Mouse (Mus musculus): ENCODE measurements around the gene Ndufa7. TPM values are rescaled to one million over a fixed set of nuclear protein-coding genes. Genes with fewer than 3 reads are reported as not detected.

Ndufa7 gene
- 10 to 100 TPM; 12.7 to 74.3 (median 29.7) TPM for total RNA-seq (2018; cell fraction: chromatin; rRNA removed)
- 100 to 1,000 TPM; 139 to 235 (median 177) TPM for total RNA-seq (2018; cell fraction: cytosol; rRNA removed)
- total RNA-seq (2018; cell fraction: nucleus; rRNA removed) = 10 to 100 TPM; 24.5 to 69.4 (median 36.2) TPM
- polyA plus RNA-seq (2018) = 105 to 236 TPM (median 213 TPM) in 3 replicates

DNA sequence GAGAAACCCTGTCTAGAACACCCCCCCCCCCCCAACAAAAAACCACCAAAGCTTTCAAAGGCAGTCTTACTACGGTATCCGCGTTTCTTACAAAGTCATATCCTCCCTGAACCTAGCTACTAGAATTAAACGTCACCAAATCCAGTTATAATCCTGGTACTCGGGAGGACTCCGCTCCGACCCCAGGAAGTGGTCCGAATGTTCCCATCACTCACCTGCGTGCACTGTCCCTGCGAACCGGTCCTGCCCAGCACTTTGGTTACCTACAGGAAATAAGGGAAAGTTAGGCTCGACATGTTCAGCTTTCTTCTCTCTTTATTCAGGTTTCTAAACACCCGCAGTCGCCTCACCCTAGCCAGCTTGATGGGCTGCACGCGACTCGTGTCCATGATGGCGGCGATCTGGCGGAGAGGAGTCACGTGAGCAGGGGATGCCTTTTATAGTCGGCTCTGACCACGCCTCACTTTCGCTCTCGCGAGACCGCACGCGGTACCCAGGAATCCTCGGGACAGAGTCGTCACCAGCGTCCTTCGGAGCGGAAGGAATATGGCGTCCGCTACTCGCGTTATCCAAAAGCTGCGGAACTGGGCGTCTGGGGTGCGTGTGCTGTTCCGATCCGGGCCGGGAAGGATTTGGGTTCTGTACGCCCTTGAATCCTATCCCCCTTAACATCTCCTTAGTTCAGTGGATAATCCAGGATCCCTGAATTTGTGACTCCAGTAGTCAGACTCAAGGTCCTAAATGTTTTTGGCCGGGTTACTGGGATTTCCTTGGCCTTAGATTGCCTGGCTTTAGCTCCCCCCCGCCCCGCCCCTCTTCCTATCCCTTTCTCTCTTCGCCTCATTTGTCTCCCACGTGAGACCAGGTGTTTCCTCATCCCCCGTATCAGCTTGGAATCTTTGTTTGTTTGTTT is at the start of gene Ndufa7, which contains the start of gene Rps28:
Ndufa7 (plus strand) TSS at position 489 of the 913 bp plus-strand sequence.
Rps28 (minus strand) TSS at position 479 of the 913 bp plus-strand sequence.
- peaks cover 67% of the 10 kb centered on the region for H3K79me2 ChIP-seq (ENCODE audit: inconsistent target)
- under 1% methylated on average over 48 of the region's 51 CpGs for WGBS (ENCODE audit: missing documents)
- peaks cover 24% of the 10 kb centered on the region; the same call in 1 of the 2 replicates for H3K36me3 ChIP-seq (ENCODE audit: inconsistent target)
- H3K27ac ChIP-seq = peak within 1 kb of the TSS; percentile 82
- H3K4me3 ChIP-seq (ENCODE audit: inconsistent target) = peak within 1 kb of the TSS; percentile 87

- WGBS (ENCODE audit: missing documents) = 98% methylated on average over 8 of the region's 8 CpGs
- H3K27ac ChIP-seq = no peak overlapping the region
- no peak overlapping the region for H3K4me3 ChIP-seq (ENCODE audit: inconsistent target)
- peaks cover 4% of the 10 kb centered on the region; the same call in 1 of the 2 replicates for H3K36me3 ChIP-seq (ENCODE audit: inconsistent target)
- H3K79me2 ChIP-seq (ENCODE audit: inconsistent target) = no peaks in the 10 kb centered on the region
Measured at GRCm38 (mm10) chr17:33774573-33775155, 49.7 kb upstream of the Ndufa7 start.

GRCm38 (mm10) chr17:33775287-33775686 is 49.1 kb upstream of the Ndufa7 start:
- 98% methylated on average over 4 of the region's 4 CpGs for WGBS (ENCODE audit: missing documents)
- no peaks in the 10 kb centered on the region for H3K79me2 ChIP-seq (ENCODE audit: inconsistent target)
- no peak overlapping the region for H3K4me3 ChIP-seq (ENCODE audit: inconsistent target)
- peaks cover 4% of the 10 kb centered on the region; the same call in 1 of the 2 replicates for H3K36me3 ChIP-seq (ENCODE audit: inconsistent target)
- H3K27ac ChIP-seq = no peak overlapping the region

GRCm38 (mm10) chr17:33779271-33779966 is 45.0 kb upstream of the Ndufa7 start:
- H3K4me3 ChIP-seq (ENCODE audit: inconsistent target) = no peak overlapping the region

GRCm38 (mm10) chr17:33779967-33780295 is 44.4 kb upstream of the Ndufa7 start:
- WGBS (ENCODE audit: missing documents) = 91% methylated on average over 5 of the region's 5 CpGs
- H3K4me3 ChIP-seq (ENCODE audit: inconsistent target) = no peak overlapping the region
- H3K79me2 ChIP-seq (ENCODE audit: inconsistent target) = no peaks in the 10 kb centered on the region
- H3K36me3 ChIP-seq (ENCODE audit: inconsistent target) = peaks cover 4% of the 10 kb centered on the region; the same call in 1 of the 2 replicates
- H3K27ac ChIP-seq = no peak overlapping the region

More at GRCm38 (mm10) chr17:33779271-33779966, 45.0 kb upstream of the Ndufa7 start:
- Histone ChIP-seq H3K79me2 (ENCODE audit: inconsistent target) (no peaks in the 10 kb centered on the region), H3K27ac (no peak overlapping the region), H3K36me3 (ENCODE audit: inconsistent target) (peaks cover 4% of the 10 kb centered on the region; the same call in 1 of the 2 replicates)
- WGBS (ENCODE audit: missing documents) = 56% methylated on average over 9 of the region's 9 CpGs

GRCm38 (mm10) chr17:33780431-33780830 is 43.9 kb upstream of the Ndufa7 start:
- no peak overlapping the region for H3K27ac ChIP-seq
- H3K36me3 ChIP-seq (ENCODE audit: inconsistent target) = peaks cover 4% of the 10 kb centered on the region; the same call in 1 of the 2 replicates
- no peaks in the 10 kb centered on the region for H3K79me2 ChIP-seq (ENCODE audit: inconsistent target)
- 18% methylated on average over 5 of the region's 5 CpGs for WGBS (ENCODE audit: missing documents)
- H3K4me3 ChIP-seq (ENCODE audit: inconsistent target) = no peak overlapping the region

DNA sequence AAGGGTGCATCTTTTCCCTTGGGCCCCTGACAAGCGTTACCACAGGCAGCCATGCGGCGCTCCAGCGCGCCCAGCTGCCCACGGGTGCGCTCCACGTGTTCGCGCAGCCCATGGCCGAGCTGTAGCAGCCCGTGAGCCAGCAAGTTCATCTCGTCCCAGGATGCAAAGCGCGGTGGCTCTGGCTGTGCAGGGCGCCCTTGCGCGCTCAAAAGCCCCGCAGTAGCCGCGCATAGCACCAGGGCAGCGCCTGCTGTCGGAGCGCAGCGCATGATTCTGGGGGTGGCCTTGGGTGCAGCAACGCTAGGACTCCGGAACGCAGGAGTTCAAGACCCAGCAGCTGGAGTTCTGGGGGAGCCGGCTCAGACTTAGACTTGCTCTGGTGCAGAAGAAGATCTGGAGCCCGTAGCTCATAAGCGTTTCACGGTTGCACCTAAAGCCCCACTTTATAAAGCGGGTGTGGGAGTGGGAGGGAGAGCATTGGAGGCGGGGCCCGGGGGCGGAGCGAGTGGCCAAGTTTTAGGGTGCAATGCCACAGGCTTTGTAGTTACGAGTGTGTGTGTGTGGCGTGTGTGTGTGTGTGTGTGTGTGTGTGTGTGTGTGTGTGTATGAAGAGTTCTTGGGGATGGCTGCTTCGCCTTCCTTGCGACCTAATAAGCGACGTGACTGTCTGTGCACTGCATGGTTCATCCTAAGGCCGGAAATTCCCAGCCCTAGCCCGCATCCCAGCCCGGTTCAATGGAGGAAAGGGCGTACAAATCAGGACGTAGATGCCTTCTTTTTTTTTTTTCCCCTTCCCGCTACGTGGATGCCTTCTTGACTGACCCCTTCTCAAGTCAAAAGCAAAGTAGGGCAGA is 43.0 kb upstream of the Ndufa7 start, which contains the start of gene Angptl4:
Angptl4 (minus strand) TSS at position 707 of the 854 bp plus-strand sequence.
- no peaks in the 10 kb centered on the region for H3K79me2 ChIP-seq (ENCODE audit: inconsistent target)
- H3K4me3 ChIP-seq (ENCODE audit: inconsistent target) = peak within 1 kb of the TSS; percentile 33
- 4% methylated on average over 49 of the region's 50 CpGs for WGBS (ENCODE audit: missing documents)
- peaks cover 3% of the 10 kb centered on the region; the same call in 1 of the 2 replicates for H3K36me3 ChIP-seq (ENCODE audit: inconsistent target)
- H3K27ac ChIP-seq = no peak within 1 kb of the TSS

DNA sequence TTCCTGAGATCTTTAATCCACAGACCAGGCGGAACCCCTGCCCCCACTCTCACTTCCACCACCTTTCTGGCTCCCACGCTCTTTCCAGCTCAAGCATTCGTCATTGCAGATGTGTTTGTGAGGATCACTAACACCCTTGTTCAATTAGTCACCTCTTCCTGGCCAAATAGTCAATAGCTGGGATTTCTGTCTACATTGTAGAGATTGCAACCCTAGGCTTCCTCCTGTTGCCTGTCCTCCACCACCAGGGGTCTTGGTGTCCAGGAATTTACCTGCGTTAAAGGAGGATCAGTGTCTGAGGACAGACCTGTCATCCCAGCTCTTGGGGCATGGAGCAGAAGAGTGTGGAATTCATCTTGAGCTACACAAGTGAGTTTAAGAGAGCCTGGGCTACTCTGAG is 42.3 kb upstream of the Ndufa7 start:
- WGBS (ENCODE audit: missing documents) = 47% methylated on average over 4 of the region's 4 CpGs
- Histone ChIP-seq H3K79me2 (ENCODE audit: inconsistent target) (no peaks in the 10 kb centered on the region), H3K27ac (no peak overlapping the region), H3K4me3 (ENCODE audit: inconsistent target) (peak overlapping the region; percentile 33; the same call in 1 of the 2 replicates), H3K36me3 (ENCODE audit: inconsistent target) (no peaks in the 10 kb centered on the region)

DNA sequence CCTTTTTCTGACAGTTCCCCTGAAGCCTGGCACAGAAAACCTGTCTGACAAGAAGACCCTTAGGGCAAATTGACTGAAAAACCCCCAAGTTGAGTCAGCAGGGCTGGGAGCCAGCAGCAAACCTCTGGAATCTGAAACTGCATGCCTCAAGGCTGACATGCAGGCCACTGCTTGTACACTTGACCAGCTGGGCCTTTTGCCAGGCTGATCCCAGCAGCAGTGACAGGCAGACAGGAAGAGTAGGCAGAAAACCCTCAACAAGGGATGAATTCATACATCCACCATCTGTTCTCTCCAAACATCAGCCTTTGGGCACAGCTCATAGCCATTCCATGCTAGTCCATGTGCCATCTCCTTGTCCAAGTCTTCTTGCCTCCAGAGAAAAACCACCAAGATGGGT is 41.0 kb upstream of the Ndufa7 start:
- Histone ChIP-seq H3K4me3 (ENCODE audit: inconsistent target) (no peak overlapping the region), H3K27ac (no peak overlapping the region), H3K79me2 (ENCODE audit: inconsistent target) (no peaks in the 10 kb centered on the region), H3K36me3 (ENCODE audit: inconsistent target) (no peaks in the 10 kb centered on the region)

DNA sequence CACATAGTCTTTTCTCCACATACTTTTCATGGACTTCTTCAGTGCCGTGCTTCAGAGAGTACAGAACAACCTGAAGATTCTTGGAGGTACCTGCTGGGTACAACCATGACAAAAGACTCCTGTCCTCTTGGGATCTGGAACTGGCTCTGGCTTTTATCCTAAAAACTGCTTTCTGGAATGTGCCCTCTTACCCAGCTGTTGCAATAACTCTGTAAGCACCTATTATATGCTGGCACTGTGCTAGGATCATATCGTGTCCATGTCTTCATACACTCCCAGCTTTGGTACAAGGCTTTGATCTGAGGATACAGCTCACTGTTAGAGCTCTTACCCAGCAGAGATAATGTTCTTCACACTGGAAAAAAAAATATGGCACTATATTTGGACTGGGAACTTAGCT is 39.4 kb upstream of the Ndufa7 start:
- no peaks in the 10 kb centered on the region for H3K79me2 ChIP-seq (ENCODE audit: inconsistent target)
- no peak overlapping the region for H3K4me3 ChIP-seq (ENCODE audit: inconsistent target)
- H3K36me3 ChIP-seq (ENCODE audit: inconsistent target) = no peaks in the 10 kb centered on the region
- WGBS (ENCODE audit: missing documents) = 94% methylated on average over 2 of the region's 2 CpGs
- H3K27ac ChIP-seq = no peak overlapping the region

DNA sequence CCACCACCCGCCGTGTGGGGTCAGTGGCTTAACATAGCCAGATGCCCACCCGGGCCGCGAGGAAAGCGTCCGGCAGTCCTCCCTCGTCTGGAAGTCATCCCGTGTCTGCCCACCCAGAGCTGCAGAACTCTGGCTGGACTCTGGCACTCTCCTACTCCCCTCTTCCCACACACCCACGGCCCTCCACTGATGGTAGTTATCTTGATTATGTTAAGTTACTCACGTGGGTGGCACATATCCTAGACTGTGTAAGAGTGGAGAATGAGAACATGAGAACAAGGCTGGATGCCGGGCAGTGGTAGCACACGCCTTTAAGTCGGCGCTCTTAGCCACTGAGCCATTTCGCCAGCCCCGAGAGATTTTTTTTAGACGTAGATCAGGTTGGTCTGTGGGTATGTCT is 38.0 kb upstream of the Ndufa7 start:
- 92% methylated on average over 18 of the region's 18 CpGs for WGBS (ENCODE audit: missing documents)
- H3K36me3 ChIP-seq (ENCODE audit: inconsistent target) = no peaks in the 10 kb centered on the region
- H3K27ac ChIP-seq = no peak overlapping the region
- no peak overlapping the region for H3K4me3 ChIP-seq (ENCODE audit: inconsistent target)
- H3K79me2 ChIP-seq (ENCODE audit: inconsistent target) = no peaks in the 10 kb centered on the region

- Histone ChIP-seq H3K4me3 (ENCODE audit: inconsistent target) (no peak overlapping the region), H3K79me2 (ENCODE audit: inconsistent target) (no peaks in the 10 kb centered on the region), H3K36me3 (ENCODE audit: inconsistent target) (no peaks in the 10 kb centered on the region), H3K27ac (no peak overlapping the region)
- WGBS (ENCODE audit: missing documents) = 85% methylated on average over 4 of the region's 4 CpGs
Measured at GRCm38 (mm10) chr17:33788732-33789131, 35.6 kb upstream of the Ndufa7 start.

GRCm38 (mm10) chr17:33798306-33798705 is 26.1 kb upstream of the Ndufa7 start:
- Histone ChIP-seq H3K4me3 (ENCODE audit: inconsistent target) (no peak overlapping the region), H3K79me2 (ENCODE audit: inconsistent target) (no peaks in the 10 kb centered on the region), H3K27ac (no peak overlapping the region), H3K36me3 (ENCODE audit: inconsistent target) (no peaks in the 10 kb centered on the region)
- WGBS (ENCODE audit: missing documents) = 29% methylated on average over 3 of the region's 3 CpGs

All from macrophage (primary cell).